Mouse (Mus musculus): Measurements from ENCODE around the gene Cdh22. TPM values are rescaled to one million over a fixed set of nuclear protein-coding genes. Genes with fewer than 3 reads are reported as not detected.

Gene Cdh22
- polyA plus RNA-seq (2015; fragmentation: Nextera tagmentation; extraction: Ambion mirVana): 13.9 and 15.4 TPM in 2 replicates

DNA sequence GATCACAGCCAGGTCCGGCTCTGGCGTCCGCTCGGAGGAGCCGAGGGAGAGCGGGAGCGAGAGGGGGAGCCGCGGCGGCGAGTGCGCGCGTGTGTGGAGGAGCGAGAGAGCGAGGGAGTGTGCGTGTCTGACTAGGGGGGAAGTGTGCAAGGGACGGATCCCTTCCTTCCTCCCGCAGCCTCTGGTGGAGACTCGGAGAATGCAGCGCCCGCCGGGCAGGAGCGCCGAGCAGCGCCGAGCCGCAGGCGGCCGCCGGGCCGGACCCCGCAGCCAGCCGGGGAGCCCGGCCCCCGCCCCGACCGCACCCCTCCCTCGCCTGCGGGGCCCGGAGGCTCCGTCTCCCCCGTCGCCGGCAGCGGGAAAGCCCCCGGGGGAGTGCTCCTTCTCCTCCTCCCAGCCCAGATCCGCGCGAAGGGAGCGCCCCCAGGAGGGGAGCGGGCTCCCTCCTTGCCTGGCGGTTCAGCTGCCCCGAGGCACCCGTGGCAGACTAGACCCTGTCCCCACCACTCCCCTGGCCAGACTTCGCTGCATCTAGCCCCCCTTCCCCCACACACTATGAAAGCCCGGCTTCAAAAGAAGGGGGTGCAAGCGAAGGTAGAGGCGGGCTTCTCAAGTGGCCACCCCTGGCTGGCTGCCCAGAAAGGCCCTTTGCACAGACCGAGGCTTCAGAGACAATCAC, at the start of gene Cdh22:
Cdh22 (minus strand) TSS at position 241 of the 679 bp plus-strand sequence.
- Histone ChIP-seq H3K4me2 (ENCODE audit: low read length) (peak within 1 kb of the TSS; percentile 93), H3K27ac (ENCODE audit: low read length) (peak within 1 kb of the TSS; percentile 75), H3K4me1 (ENCODE audit: control insufficient read depth, insufficient read depth, low read length) (peaks cover 27% of the 10 kb centered on the region), H3K9ac (ENCODE audit: low read depth, low read length) (peak within 1 kb of the TSS; percentile 83), H3K27me3 (ENCODE audit: control insufficient read depth, insufficient read depth, low read depth, low read length) (peaks cover 7% of the 10 kb centered on the region), H3K9me3 (replicated peaks; ENCODE audit: control insufficient read depth, low read length, poor library complexity, severe bottlenecking) (no peaks in the 10 kb centered on the region), H3K4me3 (ENCODE audit: low read depth, low read length) (peak within 1 kb of the TSS; percentile 59), H3K36me3 (ENCODE audit: control insufficient read depth, insufficient read depth, low read length) (no peaks in the 10 kb centered on the region)
- WGBS: 1% methylated on average over 44 of the region's 60 CpGs
- peak; percentile 80 for ATAC-seq

DNA sequence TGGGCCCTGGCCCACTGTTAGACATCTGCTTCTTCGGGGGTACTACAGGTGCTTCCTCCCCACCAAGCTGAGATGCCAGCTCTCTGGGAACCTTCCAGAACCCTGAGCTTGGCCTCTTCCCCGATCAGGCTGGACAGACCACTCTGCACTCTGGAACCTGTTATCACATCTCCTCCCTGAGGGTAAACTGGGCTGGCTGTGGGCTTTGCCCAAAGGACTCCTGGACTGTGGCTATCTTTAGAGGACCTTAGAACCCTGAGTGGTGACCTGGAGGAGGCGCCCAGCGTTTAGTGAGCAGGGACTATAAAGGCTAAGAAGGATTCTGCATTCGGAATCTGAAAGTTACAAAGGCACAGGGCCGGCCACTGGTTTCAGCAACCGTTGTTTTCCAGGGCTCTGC, 49.7 kb upstream of the Cdh22 start:
- Histone ChIP-seq H3K27me3 (ENCODE audit: control insufficient read depth, insufficient read depth, low read depth, low read length) (no peaks in the 10 kb centered on the region), H3K36me3 (ENCODE audit: control insufficient read depth, insufficient read depth, low read length) (no peaks in the 10 kb centered on the region), H3K9ac (ENCODE audit: low read depth, low read length) (no peak overlapping the region), H3K27ac (ENCODE audit: low read length) (no peak overlapping the region), H3K9me3 (replicated peaks; ENCODE audit: control insufficient read depth, low read length, poor library complexity, severe bottlenecking) (no peaks in the 10 kb centered on the region), H3K4me1 (ENCODE audit: control insufficient read depth, insufficient read depth, low read length) (peaks cover 41% of the 10 kb centered on the region), H3K4me3 (ENCODE audit: low read depth, low read length) (no peak overlapping the region), H3K4me2 (ENCODE audit: low read length) (no peak overlapping the region)
- no peak for ATAC-seq
- 94% methylated on average over 7 of the region's 7 CpGs for WGBS

- H3K4me3 ChIP-seq (ENCODE audit: low read depth, low read length): no peak overlapping the region
- WGBS: 92% methylated on average over 3 of the region's 3 CpGs
- H3K4me2 ChIP-seq (ENCODE audit: low read length): no peak overlapping the region
- peaks cover 44% of the 10 kb centered on the region for H3K4me1 ChIP-seq (ENCODE audit: control insufficient read depth, insufficient read depth, low read length)
- no peak overlapping the region for H3K9ac ChIP-seq (ENCODE audit: low read depth, low read length)
- no peaks in the 10 kb centered on the region for H3K9me3 ChIP-seq (replicated peaks; ENCODE audit: control insufficient read depth, low read length, poor library complexity, severe bottlenecking)
- H3K36me3 ChIP-seq (ENCODE audit: control insufficient read depth, insufficient read depth, low read length): no peaks in the 10 kb centered on the region
- no peak overlapping the region for H3K27ac ChIP-seq (ENCODE audit: low read length)
- no peak for ATAC-seq
- no peaks in the 10 kb centered on the region for H3K27me3 ChIP-seq (ENCODE audit: control insufficient read depth, insufficient read depth, low read depth, low read length)
Measured at GRCm38 (mm10) chr2:165283644-165284043, 49.0 kb upstream of the Cdh22 start.

DNA sequence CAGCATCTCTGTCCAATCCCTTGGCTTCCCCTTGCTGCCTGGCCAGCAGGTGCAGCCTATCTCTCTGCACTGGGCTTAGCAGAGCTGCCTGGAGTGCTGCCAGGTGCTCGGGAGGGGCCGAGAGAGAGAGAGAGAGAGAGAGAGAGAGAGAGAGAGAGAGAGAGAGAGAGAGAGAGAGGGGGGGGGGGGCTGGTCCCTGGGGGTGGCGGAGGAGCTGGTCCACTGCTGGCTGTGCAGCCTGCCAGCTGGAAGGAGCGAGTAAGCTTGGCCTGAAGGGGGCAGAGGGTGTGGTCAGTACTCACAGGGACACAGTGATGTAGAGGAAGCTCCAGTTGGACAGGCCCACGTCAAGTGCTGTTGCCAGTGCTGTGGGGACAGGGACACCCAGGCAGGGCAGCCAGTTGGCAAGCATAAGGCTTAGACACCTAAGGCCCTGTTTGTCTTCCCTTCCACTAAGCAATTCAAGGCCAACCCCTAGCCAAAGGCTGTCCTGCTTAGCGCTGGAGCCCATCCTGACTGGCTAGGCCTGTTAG, 47.2 kb upstream of the Cdh22 start:
- H3K27me3 ChIP-seq (ENCODE audit: control insufficient read depth, insufficient read depth, low read depth, low read length): no peaks in the 10 kb centered on the region; the same call in 1 of the 2 replicates
- H3K36me3 ChIP-seq (ENCODE audit: control insufficient read depth, insufficient read depth, low read length): no peaks in the 10 kb centered on the region
- no peak overlapping the region for H3K9ac ChIP-seq (ENCODE audit: low read depth, low read length)
- 37% methylated on average over 3 of the region's 6 CpGs for WGBS
- H3K4me3 ChIP-seq (ENCODE audit: low read depth, low read length): no peak overlapping the region
- peaks cover 33% of the 10 kb centered on the region for H3K4me1 ChIP-seq (ENCODE audit: control insufficient read depth, insufficient read depth, low read length)
- no peak overlapping the region for H3K4me2 ChIP-seq (ENCODE audit: low read length)
- H3K9me3 ChIP-seq (replicated peaks; ENCODE audit: control insufficient read depth, low read length, poor library complexity, severe bottlenecking): no peaks in the 10 kb centered on the region
- no peak overlapping the region for H3K27ac ChIP-seq (ENCODE audit: low read length)
- ATAC-seq: peak; percentile 26; the same call in 1 of the 2 replicates

DNA sequence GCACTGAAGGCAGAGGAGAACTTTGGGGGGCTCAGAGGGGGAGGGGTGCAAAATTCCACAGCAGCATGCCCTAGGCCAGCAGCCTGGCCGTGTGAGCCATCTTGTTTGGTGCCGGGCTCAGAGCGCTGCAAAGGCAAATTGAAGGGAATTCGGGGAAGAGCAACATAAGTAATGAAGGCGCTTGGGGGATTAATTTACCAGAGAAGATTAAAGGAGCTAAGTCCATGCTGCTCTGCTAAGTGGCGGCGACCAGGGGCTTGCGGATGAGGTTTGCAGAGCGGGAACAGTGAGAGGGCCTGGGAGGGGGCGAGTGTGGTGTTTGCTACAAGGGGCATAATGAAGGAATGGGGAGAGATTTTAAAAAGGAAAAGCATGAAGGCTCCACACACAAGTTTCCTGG, 44.7 kb upstream of the Cdh22 start:
- Histone ChIP-seq H3K4me3 (ENCODE audit: low read depth, low read length) (no peak overlapping the region), H3K4me2 (ENCODE audit: low read length) (no peak overlapping the region; the same call in 1 of the 2 replicates), H3K9me3 (replicated peaks; ENCODE audit: control insufficient read depth, low read length, poor library complexity, severe bottlenecking) (no peaks in the 10 kb centered on the region), H3K36me3 (ENCODE audit: control insufficient read depth, insufficient read depth, low read length) (no peaks in the 10 kb centered on the region), H3K27ac (ENCODE audit: low read length) (peak overlapping the region; percentile 77), H3K27me3 (ENCODE audit: control insufficient read depth, insufficient read depth, low read depth, low read length) (no peaks in the 10 kb centered on the region; the same call in 1 of the 2 replicates), H3K4me1 (ENCODE audit: control insufficient read depth, insufficient read depth, low read length) (peaks cover 43% of the 10 kb centered on the region), H3K9ac (ENCODE audit: low read depth, low read length) (peak overlapping the region; percentile 15; the same call in 1 of the 2 replicates)
- 16% methylated on average over 10 of the region's 10 CpGs for WGBS
- no peak for ATAC-seq

GRCm38 (mm10) chr2:165277188-165277740, 42.6 kb upstream of the Cdh22 start:
- no peak overlapping the region for H3K27ac ChIP-seq (ENCODE audit: low read length)
- no peaks in the 10 kb centered on the region; the same call in 1 of the 2 replicates for H3K27me3 ChIP-seq (ENCODE audit: control insufficient read depth, insufficient read depth, low read depth, low read length)
- WGBS: 87% methylated on average over 5 of the region's 5 CpGs
- H3K4me1 ChIP-seq (ENCODE audit: control insufficient read depth, insufficient read depth, low read length): peaks cover 50% of the 10 kb centered on the region
- H3K36me3 ChIP-seq (ENCODE audit: control insufficient read depth, insufficient read depth, low read length): no peaks in the 10 kb centered on the region
- no peak overlapping the region for H3K4me2 ChIP-seq (ENCODE audit: low read length)
- H3K4me3 ChIP-seq (ENCODE audit: low read depth, low read length): no peak overlapping the region
- H3K9me3 ChIP-seq (replicated peaks; ENCODE audit: control insufficient read depth, low read length, poor library complexity, severe bottlenecking): no peaks in the 10 kb centered on the region
- ATAC-seq: no peak
- H3K9ac ChIP-seq (ENCODE audit: low read depth, low read length): no peak overlapping the region

GRCm38 (mm10) chr2:165275824-165276223, 41.2 kb upstream of the Cdh22 start:
- Histone ChIP-seq H3K4me1 (ENCODE audit: control insufficient read depth, insufficient read depth, low read length) (peaks cover 51% of the 10 kb centered on the region), H3K27ac (ENCODE audit: low read length) (peak overlapping the region; percentile 70)

GRCm38 (mm10) chr2:165275124-165275640, 40.5 kb upstream of the Cdh22 start:
- 23% methylated on average over 8 of the region's 8 CpGs for WGBS
- Histone ChIP-seq H3K9ac (ENCODE audit: low read depth, low read length) (peak overlapping the region; percentile 40), H3K27me3 (ENCODE audit: control insufficient read depth, insufficient read depth, low read depth, low read length) (no peaks in the 10 kb centered on the region; the same call in 1 of the 2 replicates)

More at GRCm38 (mm10) chr2:165275824-165276223, 41.2 kb upstream of the Cdh22 start:
- Histone ChIP-seq H3K9me3 (replicated peaks; ENCODE audit: control insufficient read depth, low read length, poor library complexity, severe bottlenecking) (no peaks in the 10 kb centered on the region), H3K4me3 (ENCODE audit: low read depth, low read length) (no peak overlapping the region), H3K4me2 (ENCODE audit: low read length) (no peak overlapping the region), H3K36me3 (ENCODE audit: control insufficient read depth, insufficient read depth, low read length) (no peaks in the 10 kb centered on the region), H3K9ac (ENCODE audit: low read depth, low read length) (0 out of 2 replicates have a peak overlapping the region, but pooled peaks have one; percentile 40), H3K27me3 (ENCODE audit: control insufficient read depth, insufficient read depth, low read depth, low read length) (no peaks in the 10 kb centered on the region; the same call in 1 of the 2 replicates)
- ATAC-seq: peak; percentile 37
- 13% methylated on average over 8 of the region's 8 CpGs for WGBS

GRCm38 (mm10) chr2:165273589-165273988, 38.9 kb upstream of the Cdh22 start:
- Histone ChIP-seq H3K4me1 (ENCODE audit: control insufficient read depth, insufficient read depth, low read length) (peaks cover 41% of the 10 kb centered on the region), H3K27me3 (ENCODE audit: control insufficient read depth, insufficient read depth, low read depth, low read length) (no peaks in the 10 kb centered on the region; the same call in 1 of the 2 replicates), H3K4me3 (ENCODE audit: low read depth, low read length) (no peak overlapping the region), H3K4me2 (ENCODE audit: low read length) (no peak overlapping the region), H3K9me3 (replicated peaks; ENCODE audit: control insufficient read depth, low read length, poor library complexity, severe bottlenecking) (no peaks in the 10 kb centered on the region), H3K9ac (ENCODE audit: low read depth, low read length) (no peak overlapping the region), H3K36me3 (ENCODE audit: control insufficient read depth, insufficient read depth, low read length) (no peaks in the 10 kb centered on the region), H3K27ac (ENCODE audit: low read length) (no peak overlapping the region)
- no peak for ATAC-seq
- 37% methylated on average over 4 of the region's 4 CpGs for WGBS

More at GRCm38 (mm10) chr2:165275124-165275640, 40.5 kb upstream of the Cdh22 start:
- no peak overlapping the region for H3K4me3 ChIP-seq (ENCODE audit: low read depth, low read length)
- peak overlapping the region; percentile 70 for H3K27ac ChIP-seq (ENCODE audit: low read length)
- no peak overlapping the region for H3K4me2 ChIP-seq (ENCODE audit: low read length)
- ATAC-seq: peak; percentile 70
- peaks cover 53% of the 10 kb centered on the region for H3K4me1 ChIP-seq (ENCODE audit: control insufficient read depth, insufficient read depth, low read length)
- H3K36me3 ChIP-seq (ENCODE audit: control insufficient read depth, insufficient read depth, low read length): no peaks in the 10 kb centered on the region
- H3K9me3 ChIP-seq (replicated peaks; ENCODE audit: control insufficient read depth, low read length, poor library complexity, severe bottlenecking): no peaks in the 10 kb centered on the region

All from midbrain, embryonic 16.5 days (tissue).